Mouse (Mus musculus) kidney, postnatal 0 days (tissue): ENCODE data around the gene Pi4ka. TPM values are rescaled to one million over a fixed set of nuclear protein-coding genes. Genes with fewer than 3 reads are reported as not detected.

Experiments
- ATAC-seq: fragments of 200-750 bp; cut with Nextera tagmentation; replicated peaks from 2 replicates; pipeline ENCODE4 v1.8.0; 2017; ENCODE audit warnings: low read depth, moderate number of reproducible peaks, moderate TSS enrichment, moderate library complexity; ENCODE audit not compliant: low FRiP score
- DNase-seq: peaks from one replicate; pipeline ENCODE4 v3.0.0-alpha.2; 2016; ENCODE audit warnings: low spot score
- H3K27ac ChIP-seq: fragments of 300-500 bp; sonication (generic); 2 replicates; pipeline ENCODE4 v1.5.1; 2014; ENCODE audit warnings: mild to moderate bottlenecking
- H3K27me3 ChIP-seq: fragments of 300-500 bp; sonication (generic); 2 replicates; pipeline ENCODE4 v1.6.1; 2014; ENCODE audit warnings: low read length, mixed read lengths; ENCODE audit not compliant: insufficient read depth
- H3K36me3 ChIP-seq: fragments of 300-500 bp; sonication (generic); 2 replicates; pipeline ENCODE4 v1.6.1; 2014; ENCODE audit warnings: low read length, mixed read lengths; ENCODE audit not compliant: insufficient read depth
- H3K4me1 ChIP-seq: fragments of 300-500 bp; sonication (generic); replicated peaks from 2 replicates; pipeline ENCODE4 v1.6.1; 2014; ENCODE audit warnings: antibody characterized with exemption, low read length, mixed read lengths; ENCODE audit not compliant: insufficient read depth
- H3K4me2 ChIP-seq: fragments of 300-500 bp; sonication (generic); 2 replicates; pipeline ENCODE4 v1.6.1; 2014; ENCODE audit warnings: mild to moderate bottlenecking, low read length, moderate library complexity, mixed read lengths
- H3K4me3 ChIP-seq: fragments of 300-500 bp; sonication (generic); replicated peaks from 2 replicates; pipeline ENCODE4 v1.5.1; 2014; ENCODE audit warnings: low read depth, low read length
- H3K9ac ChIP-seq: fragments of 300-500 bp; sonication (generic); 2 replicates; pipeline ENCODE4 v1.6.1; 2014; ENCODE audit warnings: low read depth, low read length
- H3K9me3 ChIP-seq: fragments of 300-500 bp; sonication (generic); replicated peaks from 2 replicates; pipeline ENCODE4 v1.6.1; 2016; ENCODE audit warnings: low read length, inconsistent platforms, mixed read lengths
- CTCF ChIP-seq: IDR thresholded peaks from 2 replicates; pipeline ENCODE4 v1.5.1; 2016; ENCODE audit warnings: antibody characterized with exemption, low read depth, mild to moderate bottlenecking, moderate library complexity
- WGBS: fragments of 180-500 bp; shearing (Covaris S2); extraction: QIAGEN DNeasy Blood & Tissue Kit; methylation state at CpG from one replicate; pipeline ENCODE4 v1.1.7; 2014; 5-methylcytosine and 5-hydroxymethylcytosine counted together
- polyA plus RNA-seq: library from polyadenylated mRNA; unstranded; fragments of >200 nt; fragmentation: Nextera tagmentation; extraction: Ambion mirVana; gene quantifications from 2 replicates; pipeline ENCODE4 v1.2.1, GENCODE M21; 2015

Gene Pi4ka
- polyA plus RNA-seq, 1 experiment from 2014 or later, result 27.3 TPM

DNA sequence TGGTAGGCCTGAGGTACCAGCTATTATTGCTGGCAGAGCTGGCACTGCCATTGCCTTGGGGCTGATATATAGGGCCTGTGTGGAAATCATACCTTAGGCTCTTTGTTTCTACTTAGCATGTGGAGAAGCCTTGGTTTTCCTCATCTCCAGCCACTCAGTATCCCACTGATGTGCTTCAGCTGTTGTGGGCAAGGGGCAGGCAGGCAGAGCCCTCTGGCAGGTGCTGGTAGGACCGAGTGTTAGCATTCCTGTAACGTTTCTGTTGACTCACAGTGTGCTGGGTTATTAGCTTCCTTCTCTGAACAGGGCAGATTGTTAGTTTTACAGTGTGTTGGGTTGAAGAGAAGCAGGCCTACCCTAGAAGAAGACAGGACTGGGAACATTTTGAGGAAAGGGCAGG lies 150.8 kb downstream of the Pi4ka start:
- Histone ChIP-seq H3K9ac (no peak overlapping the region), H3K4me3 (no peak overlapping the region), H3K27me3 (no peaks in the 10 kb centered on the region), H3K4me1 (peaks cover 11% of the 10 kb centered on the region; the same call in 1 of the 2 replicates), H3K4me2 (no peak overlapping the region), H3K9me3 (no peaks in the 10 kb centered on the region), H3K36me3 (peaks cover 20% of the 10 kb centered on the region), H3K27ac (no peak overlapping the region)
- no peak for TF ChIP-seq CTCF
- DNase-seq (no peak), ATAC-seq (no peak)
- WGBS, result 65% methylated on average over 2 of the region's 2 CpGs

DNA sequence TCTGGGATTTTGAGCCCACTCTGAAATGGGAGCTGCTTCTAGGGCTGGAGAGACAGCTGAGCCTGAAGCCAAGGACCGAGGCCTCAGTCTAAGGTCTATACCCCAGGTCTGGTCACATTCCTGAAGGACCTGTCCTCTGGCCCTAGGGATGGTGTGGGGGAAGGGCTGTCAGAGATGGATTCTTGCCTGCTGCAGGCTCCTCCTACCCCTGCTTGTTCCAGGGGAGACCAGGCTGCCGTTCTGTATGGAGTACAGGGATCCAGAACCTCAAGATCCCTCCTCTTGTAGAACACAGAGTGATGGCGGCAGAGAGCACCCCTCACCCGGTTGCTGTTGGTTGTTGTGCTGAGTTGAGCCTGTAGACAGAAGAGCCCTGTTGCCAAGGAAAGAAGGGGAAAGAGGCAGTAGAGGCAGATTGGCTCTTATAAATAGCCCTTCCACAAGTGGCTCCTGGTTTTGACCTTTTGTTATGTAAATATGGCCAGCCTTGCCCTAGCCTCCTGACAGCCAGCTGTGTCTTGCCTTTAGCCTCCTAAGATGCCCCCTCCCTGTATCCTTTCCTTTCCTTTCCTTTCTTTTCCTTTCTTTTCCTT lies 152.0 kb downstream of the Pi4ka start:
- TF ChIP-seq CTCF, result no peak
- Histone ChIP-seq H3K27me3 (no peaks in the 10 kb centered on the region), H3K36me3 (peaks cover 16% of the 10 kb centered on the region), H3K27ac (no peak overlapping the region), H3K4me1 (peaks cover 18% of the 10 kb centered on the region; the same call in 1 of the 2 replicates), H3K4me3 (no peak overlapping the region), H3K4me2 (no peak overlapping the region), H3K9me3 (no peaks in the 10 kb centered on the region), H3K9ac (no peak overlapping the region)
- 28% methylated on average over 4 of the region's 4 CpGs for WGBS
- ATAC-seq (no peak), DNase-seq (no peak)

DNA sequence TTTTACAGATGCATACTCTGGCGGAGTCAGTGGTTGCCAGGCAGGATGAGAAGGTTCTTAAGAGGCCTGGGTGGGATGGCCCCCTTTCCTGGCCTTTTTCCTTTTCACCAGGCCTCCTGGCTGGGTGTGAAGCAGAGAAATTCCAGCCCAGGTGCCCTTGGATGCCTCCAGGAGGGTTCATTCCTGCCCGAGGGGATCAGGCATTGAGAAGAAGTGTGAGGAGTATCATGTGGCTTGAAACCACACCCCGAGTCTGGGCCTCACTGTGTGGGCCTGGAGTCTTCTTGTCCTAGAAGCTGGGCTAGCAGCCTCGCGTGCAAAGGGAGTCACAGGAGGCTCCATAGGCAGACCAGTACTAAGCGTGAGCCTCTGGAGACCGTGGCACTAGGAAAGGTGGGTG lies 153.3 kb downstream of the Pi4ka start:
- Histone ChIP-seq H3K36me3 (peaks cover 7% of the 10 kb centered on the region), H3K9ac (no peak overlapping the region), H3K4me3 (no peak overlapping the region), H3K4me1 (peaks cover 23% of the 10 kb centered on the region; the same call in 1 of the 2 replicates), H3K27ac (no peak overlapping the region), H3K4me2 (no peak overlapping the region), H3K27me3 (no peaks in the 10 kb centered on the region), H3K9me3 (no peaks in the 10 kb centered on the region)
- TF ChIP-seq CTCF, result no peak
- DNase-seq (no peak), ATAC-seq (no peak)
- 64% methylated on average over 7 of the region's 7 CpGs for WGBS

DNA sequence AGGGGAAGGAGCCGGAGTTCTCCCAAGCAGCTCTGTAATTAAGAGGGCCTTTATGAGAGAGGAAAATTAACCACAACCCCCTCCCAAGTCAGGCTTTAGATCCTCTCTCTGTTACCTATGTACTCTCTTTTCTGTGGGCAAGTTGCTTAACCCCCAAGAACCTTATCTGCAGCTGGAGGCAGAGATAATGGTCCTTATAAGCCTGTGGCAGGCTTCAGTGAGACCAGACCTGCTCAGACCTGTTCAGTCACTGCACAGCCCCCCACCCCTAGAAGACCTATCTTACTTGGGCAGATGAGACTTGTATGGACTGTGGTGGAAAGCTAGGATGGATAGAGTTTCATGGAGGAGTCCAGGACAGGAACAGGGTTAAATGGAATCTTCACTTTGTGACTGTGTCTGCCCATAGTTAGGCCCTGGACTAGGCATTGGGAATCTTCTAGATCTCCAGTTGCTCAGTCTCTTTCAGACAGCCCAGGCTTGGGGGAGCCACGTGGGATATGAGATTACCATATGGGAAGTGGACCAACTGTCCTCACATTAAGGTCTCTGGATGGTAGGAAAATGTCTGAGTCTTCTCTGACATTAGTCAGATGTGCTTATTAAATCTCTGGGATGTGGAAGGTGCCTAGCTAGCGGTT lies 153.9 kb downstream of the Pi4ka start:
- Histone ChIP-seq H3K4me2 (no peak overlapping the region), H3K9ac (no peak overlapping the region), H3K4me3 (no peak overlapping the region), H3K36me3 (0 out of 2 replicates have a peak, but pooled peaks cover under 1% of the 10 kb centered on the region), H3K4me1 (peaks cover 23% of the 10 kb centered on the region; the same call in 1 of the 2 replicates), H3K9me3 (no peaks in the 10 kb centered on the region), H3K27me3 (no peaks in the 10 kb centered on the region), H3K27ac (no peak overlapping the region)
- no peak for ATAC-seq
- no peak for DNase-seq
- TF ChIP-seq CTCF, result no peak
- 70% methylated on average over 3 of the region's 3 CpGs for WGBS

DNA sequence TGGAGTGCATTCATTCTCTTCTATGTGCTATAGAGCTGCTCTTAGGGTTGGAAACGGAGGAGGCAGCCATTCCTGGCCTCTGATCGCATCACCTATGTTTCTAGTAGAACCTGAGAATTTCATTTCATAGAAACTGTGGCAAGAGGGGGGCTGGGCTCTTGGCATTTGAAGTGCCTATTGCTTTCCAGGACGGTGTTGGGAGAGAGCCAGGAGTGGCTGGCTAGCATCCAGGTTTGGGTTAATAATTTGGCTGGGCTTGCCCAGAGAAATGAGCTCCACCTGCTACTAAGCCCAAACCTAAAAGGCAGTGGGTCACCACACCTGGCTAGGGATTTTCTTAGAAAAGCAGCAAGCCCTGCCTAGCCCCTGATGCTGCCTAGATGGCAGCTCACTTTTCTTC lies 154.6 kb downstream of the Pi4ka start:
- Histone ChIP-seq H3K9me3 (no peaks in the 10 kb centered on the region), H3K4me1 (peaks cover 23% of the 10 kb centered on the region; the same call in 1 of the 2 replicates)
- no peak for TF ChIP-seq CTCF

DNA sequence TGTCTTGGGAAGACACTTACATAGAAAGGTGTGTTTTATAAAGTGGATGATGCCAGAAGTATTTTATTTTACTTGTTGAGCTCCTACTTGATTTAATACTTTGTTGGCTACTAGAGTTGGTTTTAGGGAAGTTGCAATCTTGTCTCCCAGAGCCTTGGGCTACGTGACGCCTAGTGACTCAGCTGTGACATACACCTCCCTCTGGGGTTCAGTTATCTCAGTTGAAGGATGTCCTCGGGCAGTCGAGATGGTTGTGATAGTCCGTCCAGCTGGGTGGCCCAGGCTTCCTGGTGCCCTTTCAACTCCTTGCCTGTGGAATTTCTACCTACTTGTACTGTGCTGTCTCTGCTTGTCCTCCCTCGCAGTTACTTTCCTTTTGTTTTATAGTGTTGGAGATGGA lies 157.0 kb downstream of the Pi4ka start:
- TF ChIP-seq CTCF, result no peak
- DNase-seq, result no peak
- no peak overlapping the region for H3K9ac ChIP-seq
- no peaks in the 10 kb centered on the region for H3K36me3 ChIP-seq
- WGBS, result 29% methylated on average over 6 of the region's 6 CpGs
- H3K4me2 ChIP-seq, result no peak overlapping the region
- ATAC-seq, result no peak
- H3K4me1 ChIP-seq, result peaks cover 21% of the 10 kb centered on the region; the same call in 1 of the 2 replicates
- no peak overlapping the region for H3K27ac ChIP-seq
- no peaks in the 10 kb centered on the region for H3K9me3 ChIP-seq
- H3K4me3 ChIP-seq, result no peak overlapping the region
- no peaks in the 10 kb centered on the region for H3K27me3 ChIP-seq

More for the DNA sequence above, 154.6 kb downstream of the Pi4ka start:
- ATAC-seq, result no peak; the same call in 1 of the 2 replicates
- no peak overlapping the region for H3K27ac ChIP-seq
- no peaks in the 10 kb centered on the region for H3K27me3 ChIP-seq
- H3K36me3 ChIP-seq, result no peaks in the 10 kb centered on the region
- DNase-seq, result no peak
- 41% methylated on average over 3 of the region's 3 CpGs for WGBS
- H3K4me3 ChIP-seq, result no peak overlapping the region
- H3K4me2 ChIP-seq, result no peak overlapping the region
- H3K9ac ChIP-seq, result no peak overlapping the region
